Mouse (Mus musculus) forebrain, embryonic 12.5 days (tissue): Measurements from ENCODE around the gene C2cd3. TPM values are rescaled to one million over a fixed set of nuclear protein-coding genes. Genes with fewer than 3 reads are reported as not detected.

ENCODE experiments used
- ATAC-seq: fragments of 200-750 bp; cut with Nextera tagmentation; 2 replicates; pipeline ENCODE4 v1.8.0; 2017; ENCODE audit warnings: moderate TSS enrichment; ENCODE audit not compliant: low FRiP score
- H3K27ac ChIP-seq: fragments of 300-500 bp; sonication (generic); 2 replicates; pipeline ENCODE4 v1.5.1; 2016; ENCODE audit warnings: mild to moderate bottlenecking
- H3K27me3 ChIP-seq: fragments of 300-500 bp; sonication (generic); 2 replicates; pipeline ENCODE4 v1.6.1; 2016; ENCODE audit warnings: mild to moderate bottlenecking
- H3K36me3 ChIP-seq: fragments of 300-500 bp; sonication (generic); replicated peaks from 2 replicates; pipeline ENCODE4 v1.6.1; 2016; ENCODE audit warnings: mild to moderate bottlenecking
- H3K4me1 ChIP-seq: fragments of 300-500 bp; sonication (generic); 2 replicates; pipeline ENCODE4 v1.6.1; 2016
- H3K4me2 ChIP-seq: fragments of 300-500 bp; sonication (generic); 2 replicates; pipeline ENCODE4 v1.6.1; 2016; ENCODE audit warnings: mild to moderate bottlenecking, moderate library complexity
- H3K4me3 ChIP-seq: fragments of 300-500 bp; sonication (generic); replicated peaks from 2 replicates; pipeline ENCODE4 v1.5.1; 2016; ENCODE audit warnings: mild to moderate bottlenecking
- H3K9ac ChIP-seq: fragments of 300-500 bp; sonication (generic); 2 replicates; pipeline ENCODE4 v1.6.1; 2016; ENCODE audit warnings: mild to moderate bottlenecking
- H3K9me3 ChIP-seq: fragments of 300-500 bp; sonication (generic); 2 replicates; pipeline ENCODE4 v1.6.1; 2016
- WGBS: fragments of 180-500 bp; shearing (Covaris S2); methylation state at CpG from one replicate; pipeline ENCODE4 v1.1.7; 2016; 5-methylcytosine and 5-hydroxymethylcytosine counted together
- polyA plus RNA-seq: library from polyadenylated mRNA; unstranded; fragments of >200 nt; fragmentation: Nextera tagmentation; extraction: Ambion mirVana; gene quantifications from 2 replicates; pipeline ENCODE4 v1.2.1, GENCODE M21; 2016

C2cd3 gene
- polyA plus RNA-seq: 44.3 and 49.5 TPM in 2 replicates

DNA sequence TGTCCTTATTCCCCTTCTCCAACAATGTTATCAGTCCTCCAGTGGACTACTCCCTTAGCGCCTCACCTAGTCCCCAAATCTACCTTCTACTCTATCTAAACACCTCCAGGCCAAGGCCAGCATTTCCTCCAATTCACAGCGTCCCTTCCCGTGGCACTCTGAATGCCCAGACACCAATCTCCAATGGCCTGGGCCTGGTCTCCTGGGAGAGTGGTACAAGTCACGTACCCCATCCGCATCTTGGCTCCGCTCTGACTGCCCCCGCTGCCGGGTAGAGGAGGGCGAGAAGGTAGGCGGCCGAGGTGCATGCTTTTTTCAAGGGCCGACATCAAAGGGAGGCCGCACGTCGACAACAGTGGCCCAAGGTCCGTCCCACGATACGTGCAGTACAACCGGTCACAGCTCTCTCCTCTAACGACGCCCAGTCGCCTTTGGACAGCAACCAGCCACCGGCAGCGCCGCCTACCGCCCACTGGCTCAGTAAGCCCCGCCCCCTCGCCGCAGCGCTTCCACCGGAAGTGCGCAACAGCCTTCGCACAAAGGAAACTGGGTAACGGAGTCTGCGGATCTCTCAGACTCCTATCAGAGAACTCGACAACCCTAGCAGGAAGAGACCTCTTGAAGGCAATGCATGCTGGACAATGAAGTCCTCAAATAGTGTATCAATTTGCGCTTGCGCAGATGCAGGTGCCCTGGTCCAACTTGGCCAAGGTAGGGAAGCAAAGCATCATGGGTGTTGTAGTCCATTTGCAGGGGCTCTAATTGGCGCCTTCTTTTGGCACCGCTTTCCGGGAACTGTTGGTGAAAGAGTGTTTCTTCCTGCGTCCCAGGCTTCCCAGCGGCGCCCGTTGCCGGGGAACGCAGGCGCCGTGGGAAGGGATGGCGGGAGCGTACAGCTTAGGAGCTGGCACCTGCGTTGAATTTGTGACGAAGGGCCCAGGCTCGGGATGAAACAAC is at the start of gene C2cd3, which contains the start of gene Ppme1:
Gene C2cd3, plus strand, starts transcription at position 739 of the 957 bp plus-strand sequence.
Gene Ppme1, minus strand, starts transcription at position 813 of the 957 bp plus-strand sequence.
- Histone ChIP-seq H3K4me3 (peak within 1 kb of the TSS; percentile 69), H3K9me3 (no peaks in the 10 kb centered on the region), H3K27me3 (no peaks in the 10 kb centered on the region), H3K4me1 (peaks cover 21% of the 10 kb centered on the region), H3K9ac (peak within 1 kb of the TSS; percentile 78), H3K36me3 (peaks cover 19% of the 10 kb centered on the region), H3K27ac (peak within 1 kb of the TSS; percentile 89), H3K4me2 (peak within 1 kb of the TSS; percentile 79)
- peak; percentile 97 for ATAC-seq
- WGBS: under 1% methylated on average over 54 of the region's 54 CpGs

GRCm38 (mm10) chr7:100323721-100324120 is 48.3 kb upstream of the C2cd3 start:
- Histone ChIP-seq H3K27ac (no peak overlapping the region), H3K4me3 (no peak overlapping the region), H3K4me2 (no peak overlapping the region), H3K4me1 (no peaks in the 10 kb centered on the region), H3K36me3 (peaks cover 38% of the 10 kb centered on the region), H3K9me3 (no peaks in the 10 kb centered on the region), H3K27me3 (no peaks in the 10 kb centered on the region), H3K9ac (no peak overlapping the region)
- WGBS: 94% methylated on average over 3 of the region's 3 CpGs
- no peak for ATAC-seq

DNA sequence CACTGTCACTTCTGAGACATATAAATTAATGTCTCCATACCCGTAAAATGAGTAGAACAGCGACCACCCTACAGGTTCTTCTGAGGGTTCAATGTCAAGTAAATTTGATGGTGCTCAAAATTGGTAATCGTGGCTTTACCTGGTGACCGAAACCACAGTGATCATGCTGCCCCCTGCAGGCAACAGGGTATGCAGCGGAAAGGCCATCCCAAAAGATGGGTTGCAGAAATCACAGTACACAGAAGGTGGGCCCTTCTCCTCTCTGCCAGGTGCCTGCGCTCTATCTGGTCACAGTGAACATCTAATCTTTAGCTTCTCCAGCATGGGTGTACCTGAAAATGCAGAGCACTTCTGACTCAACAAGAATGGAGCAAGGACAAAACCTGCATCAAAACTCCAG is 46.6 kb upstream of the C2cd3 start:
- Histone ChIP-seq H3K27ac (no peak overlapping the region), H3K4me3 (no peak overlapping the region), H3K4me1 (no peaks in the 10 kb centered on the region), H3K9me3 (no peaks in the 10 kb centered on the region), H3K36me3 (peaks cover 48% of the 10 kb centered on the region), H3K27me3 (no peaks in the 10 kb centered on the region), H3K9ac (no peak overlapping the region), H3K4me2 (no peak overlapping the region)
- WGBS: 83% methylated on average over 6 of the region's 6 CpGs
- ATAC-seq: no peak

DNA sequence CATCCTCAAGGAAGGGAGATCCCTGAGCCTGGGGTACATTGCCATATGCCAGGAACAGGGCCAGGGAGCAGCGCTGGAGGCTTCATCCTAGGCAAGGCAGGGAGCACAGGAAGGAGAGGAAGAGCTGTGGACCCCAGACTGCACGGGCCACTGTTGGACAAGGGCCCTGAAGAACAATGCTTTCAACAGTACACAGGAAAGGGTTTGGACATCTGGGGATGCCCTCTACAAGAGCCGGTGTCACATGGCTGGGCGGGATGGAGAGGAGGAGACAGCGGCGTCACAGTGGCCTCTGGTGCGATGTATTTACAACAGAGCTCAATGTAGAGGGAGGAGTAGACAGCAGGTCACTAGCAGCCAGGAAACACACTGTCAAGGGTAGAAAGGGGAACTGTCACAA is 44.5 kb upstream of the C2cd3 start:
- no peaks in the 10 kb centered on the region for H3K9me3 ChIP-seq
- no peaks in the 10 kb centered on the region for H3K27me3 ChIP-seq
- no peak overlapping the region for H3K4me2 ChIP-seq
- no peaks in the 10 kb centered on the region for H3K4me1 ChIP-seq
- H3K9ac ChIP-seq: no peak overlapping the region
- 91% methylated on average over 7 of the region's 7 CpGs for WGBS
- H3K36me3 ChIP-seq: peaks cover 68% of the 10 kb centered on the region
- H3K4me3 ChIP-seq: no peak overlapping the region
- no peak for ATAC-seq
- H3K27ac ChIP-seq: no peak overlapping the region

DNA sequence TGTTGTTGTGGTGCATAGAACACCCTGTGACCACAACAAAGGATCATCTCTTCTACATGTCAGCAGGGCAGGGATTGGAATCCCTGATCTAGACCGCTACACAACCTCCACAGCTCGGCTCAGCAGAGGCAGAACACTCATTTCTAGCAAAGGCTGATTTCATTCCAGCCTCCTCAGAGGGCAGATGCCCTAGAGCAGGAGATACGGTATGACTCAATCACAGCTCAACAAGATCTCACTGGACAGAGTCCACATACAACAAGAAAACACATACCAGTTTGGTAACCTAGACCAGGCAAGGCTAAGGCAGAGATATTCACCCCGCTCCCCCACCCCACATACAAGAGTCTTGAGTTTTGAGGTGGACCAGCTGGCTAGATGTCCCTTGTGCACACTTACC is 43.4 kb upstream of the C2cd3 start:
- H3K27ac ChIP-seq: no peak overlapping the region
- no peaks in the 10 kb centered on the region for H3K4me1 ChIP-seq
- H3K9ac ChIP-seq: no peak overlapping the region
- H3K36me3 ChIP-seq: peaks cover 78% of the 10 kb centered on the region
- WGBS: 92% methylated on average over 4 of the region's 4 CpGs
- H3K4me2 ChIP-seq: no peak overlapping the region
- no peaks in the 10 kb centered on the region for H3K9me3 ChIP-seq
- no peak overlapping the region for H3K4me3 ChIP-seq
- no peaks in the 10 kb centered on the region for H3K27me3 ChIP-seq
- ATAC-seq: no peak

DNA sequence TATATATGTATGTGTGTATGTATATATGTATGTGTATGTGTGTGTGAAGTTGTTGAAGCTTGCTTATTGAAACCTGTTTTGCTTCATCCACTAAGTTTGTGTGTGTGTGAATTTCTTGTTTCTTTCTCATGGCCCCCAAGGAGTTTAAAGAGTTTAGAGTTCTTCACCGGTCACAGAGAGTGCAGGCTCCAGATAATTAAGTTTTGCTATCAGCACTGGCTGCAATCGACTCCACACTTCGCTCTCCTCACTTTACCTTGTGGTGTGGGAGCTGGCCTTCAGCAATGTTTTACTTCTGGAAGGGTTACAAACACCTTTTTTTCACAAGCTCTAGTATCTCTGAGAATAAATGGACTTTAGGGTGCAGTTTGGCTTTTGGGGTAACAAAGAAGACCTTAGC is 40.8 kb upstream of the C2cd3 start:
- Histone ChIP-seq H3K9ac (no peak overlapping the region), H3K4me2 (no peak overlapping the region), H3K9me3 (no peaks in the 10 kb centered on the region), H3K27ac (no peak overlapping the region), H3K4me3 (no peak overlapping the region), H3K4me1 (no peaks in the 10 kb centered on the region), H3K27me3 (no peaks in the 10 kb centered on the region), H3K36me3 (peaks cover 89% of the 10 kb centered on the region)
- WGBS: 95% methylated on average over 3 of the region's 3 CpGs
- no peak for ATAC-seq

DNA sequence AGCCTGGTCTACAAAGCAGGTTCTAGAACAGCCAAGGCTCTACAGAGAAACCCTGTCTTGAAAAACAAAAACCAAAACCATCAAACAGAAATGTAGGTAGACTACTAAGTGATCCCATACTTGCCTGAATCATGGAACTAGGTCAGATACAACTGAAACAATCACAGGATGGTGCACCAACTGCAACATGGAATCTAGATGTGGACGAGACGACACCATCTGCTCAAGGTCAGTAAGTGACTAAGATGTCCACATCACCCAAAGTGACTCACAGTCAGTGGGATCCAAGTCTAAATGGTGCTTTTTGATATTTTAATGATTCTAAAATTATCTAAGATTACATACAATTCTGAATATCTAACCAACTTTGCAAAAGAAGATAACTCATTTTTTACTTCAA is 36.1 kb upstream of the C2cd3 start:
- Histone ChIP-seq H3K36me3 (peaks cover 90% of the 10 kb centered on the region), H3K9ac (no peak overlapping the region), H3K4me2 (no peak overlapping the region), H3K27ac (no peak overlapping the region), H3K4me1 (no peaks in the 10 kb centered on the region), H3K9me3 (no peaks in the 10 kb centered on the region), H3K4me3 (no peak overlapping the region), H3K27me3 (no peaks in the 10 kb centered on the region)
- no peak for ATAC-seq
- 90% methylated on average over 2 of the region's 2 CpGs for WGBS

DNA sequence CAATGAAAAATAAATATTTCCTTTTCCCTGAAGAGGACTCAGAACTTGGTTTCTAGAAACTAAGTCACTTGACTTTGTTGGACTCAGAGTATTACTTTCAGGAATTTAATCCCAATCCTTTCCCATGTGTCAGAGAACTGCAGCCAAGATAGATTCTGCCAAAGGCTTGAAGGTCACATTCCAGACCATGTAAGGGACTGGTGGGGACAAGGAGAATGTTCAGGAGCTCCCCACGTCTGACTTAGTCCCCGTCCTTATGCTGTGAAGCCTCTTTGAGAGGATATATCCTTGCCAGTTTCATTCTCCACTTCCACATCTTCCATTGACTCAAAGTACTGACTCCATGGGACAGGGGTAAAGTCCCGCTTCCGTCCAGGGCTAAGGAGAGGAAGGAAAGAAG is 17.0 kb upstream of the C2cd3 start:
- Histone ChIP-seq H3K27me3 (no peaks in the 10 kb centered on the region), H3K4me3 (no peak overlapping the region), H3K4me1 (no peaks in the 10 kb centered on the region), H3K4me2 (no peak overlapping the region), H3K9ac (no peak overlapping the region), H3K9me3 (no peaks in the 10 kb centered on the region), H3K27ac (no peak overlapping the region), H3K36me3 (peaks cover 21% of the 10 kb centered on the region)
- 88% methylated on average over 4 of the region's 4 CpGs for WGBS
- no peak for ATAC-seq

GRCm38 (mm10) chr7:100356324-100356723 is 15.7 kb upstream of the C2cd3 start:
- H3K4me3 ChIP-seq: no peak overlapping the region
- H3K4me2 ChIP-seq: no peak overlapping the region
- 87% methylated on average over 5 of the region's 5 CpGs for WGBS
- H3K27ac ChIP-seq: no peak overlapping the region
- no peaks in the 10 kb centered on the region for H3K4me1 ChIP-seq
- H3K9ac ChIP-seq: no peak overlapping the region
- H3K36me3 ChIP-seq: peaks cover 20% of the 10 kb centered on the region
- no peak for ATAC-seq
- no peaks in the 10 kb centered on the region for H3K27me3 ChIP-seq
- no peaks in the 10 kb centered on the region for H3K9me3 ChIP-seq

DNA sequence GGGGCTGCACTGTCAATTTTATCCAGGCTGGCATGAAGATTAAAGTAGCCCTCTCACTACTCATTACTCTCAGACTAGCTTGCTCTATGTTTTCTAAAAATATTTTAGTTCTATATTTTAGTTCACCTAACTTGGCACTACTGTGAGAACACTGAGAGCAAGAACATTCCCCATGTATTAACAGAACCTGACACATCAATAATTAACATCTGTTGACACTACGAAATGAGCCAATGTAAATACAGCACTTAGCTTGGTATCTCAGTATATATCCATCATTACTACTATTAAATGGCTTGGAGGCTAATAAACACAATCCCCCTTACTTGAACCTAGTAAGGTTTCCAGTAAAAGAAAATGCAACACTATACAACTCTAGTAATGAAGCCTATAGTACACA is 15.3 kb upstream of the C2cd3 start:
- no peaks in the 10 kb centered on the region for H3K9me3 ChIP-seq
- no peak overlapping the region for H3K27ac ChIP-seq
- no peak overlapping the region for H3K9ac ChIP-seq
- no peak for ATAC-seq
- no peaks in the 10 kb centered on the region for H3K27me3 ChIP-seq
- H3K4me3 ChIP-seq: no peak overlapping the region
- H3K4me2 ChIP-seq: no peak overlapping the region
- WGBS: 92% methylated on average over 1 of the region's 1 CpGs
- no peaks in the 10 kb centered on the region for H3K4me1 ChIP-seq
- peaks cover 16% of the 10 kb centered on the region for H3K36me3 ChIP-seq

DNA sequence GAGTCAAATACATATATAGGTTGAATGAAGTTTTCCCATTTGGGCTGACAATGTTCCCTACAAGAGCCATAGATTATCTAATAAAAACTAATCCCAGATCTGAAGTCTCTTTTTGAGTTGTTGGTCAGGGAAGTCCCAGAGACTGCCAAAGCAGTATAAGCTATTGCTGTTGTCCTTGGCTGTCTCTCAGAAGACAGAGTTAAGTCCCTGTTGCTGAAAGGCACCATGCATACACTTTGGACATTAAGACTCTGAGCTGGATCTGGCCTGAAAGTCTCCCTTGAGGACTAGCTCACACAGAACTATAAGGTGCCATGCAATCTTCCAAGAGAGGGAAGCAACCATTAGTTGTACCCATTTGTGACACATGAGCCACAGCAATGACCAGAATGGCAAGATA is 14.2 kb upstream of the C2cd3 start:
- Histone ChIP-seq H3K4me3 (no peak overlapping the region), H3K36me3 (peaks cover 10% of the 10 kb centered on the region), H3K27me3 (no peaks in the 10 kb centered on the region), H3K4me1 (no peaks in the 10 kb centered on the region), H3K4me2 (no peak overlapping the region), H3K9me3 (no peaks in the 10 kb centered on the region), H3K27ac (no peak overlapping the region), H3K9ac (no peak overlapping the region)
- no peak for ATAC-seq

DNA sequence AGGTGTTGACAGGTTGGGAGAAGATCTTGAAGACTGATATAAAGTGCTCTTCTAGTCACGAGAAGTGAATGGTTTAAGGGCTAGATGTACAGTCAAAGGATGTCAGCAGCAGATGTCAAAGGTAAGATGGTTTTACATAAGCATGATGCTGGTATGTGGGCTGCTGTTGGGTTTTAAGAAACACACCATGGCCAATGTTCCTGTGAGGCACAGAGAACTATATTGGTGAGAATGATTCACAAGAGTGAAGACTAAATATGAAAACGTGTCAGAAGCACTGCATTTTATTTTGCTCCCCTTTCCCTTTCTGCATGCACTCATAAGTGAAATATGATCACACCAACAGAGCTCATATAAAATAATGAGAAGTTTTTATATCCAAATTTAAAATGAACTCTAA is 8.9 kb upstream of the C2cd3 start:
- WGBS: 94% methylated on average over 2 of the region's 2 CpGs

GRCm38 (mm10) chr7:100364888-100365287 is 7.1 kb upstream of the C2cd3 start:
- H3K4me1 ChIP-seq: peaks cover 11% of the 10 kb centered on the region
- H3K4me2 ChIP-seq: no peak overlapping the region
- no peak overlapping the region for H3K9ac ChIP-seq
- no peaks in the 10 kb centered on the region for H3K36me3 ChIP-seq
- H3K27ac ChIP-seq: no peak overlapping the region
- 54% methylated on average over 6 of the region's 6 CpGs for WGBS
- no peaks in the 10 kb centered on the region for H3K27me3 ChIP-seq
- no peaks in the 10 kb centered on the region for H3K9me3 ChIP-seq
- H3K4me3 ChIP-seq: no peak overlapping the region
- no peak for ATAC-seq

More for the DNA sequence above, 8.9 kb upstream of the C2cd3 start:
- Histone ChIP-seq H3K4me3 (no peak overlapping the region), H3K36me3 (no peaks in the 10 kb centered on the region), H3K4me1 (peaks cover 4% of the 10 kb centered on the region), H3K4me2 (no peak overlapping the region), H3K27me3 (no peaks in the 10 kb centered on the region), H3K9ac (no peak overlapping the region), H3K9me3 (no peaks in the 10 kb centered on the region), H3K27ac (no peak overlapping the region)
- no peak for ATAC-seq
